Mouse (Mus musculus): ENCODE results near the gene Adk.

The Adk gene

DNA sequence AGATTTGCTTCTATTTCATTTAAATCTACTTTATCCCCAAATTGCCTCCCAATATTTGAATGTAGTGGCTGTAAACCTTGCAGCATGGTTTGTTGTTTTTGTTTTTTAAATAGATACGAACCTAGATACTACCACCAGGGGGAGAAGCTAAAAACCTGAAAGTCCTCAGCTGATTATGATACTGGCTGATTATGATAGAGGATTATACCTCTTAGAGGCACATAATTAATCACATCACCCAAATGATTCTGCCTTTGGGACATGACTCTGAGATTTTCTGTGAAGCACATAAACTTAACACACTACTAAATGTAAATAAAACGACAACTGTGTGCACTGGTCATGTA, 201.6 kb downstream of the Adk start:
- no peak for DNase-seq (ENCODE audit: low read depth, low spot score)

DNA sequence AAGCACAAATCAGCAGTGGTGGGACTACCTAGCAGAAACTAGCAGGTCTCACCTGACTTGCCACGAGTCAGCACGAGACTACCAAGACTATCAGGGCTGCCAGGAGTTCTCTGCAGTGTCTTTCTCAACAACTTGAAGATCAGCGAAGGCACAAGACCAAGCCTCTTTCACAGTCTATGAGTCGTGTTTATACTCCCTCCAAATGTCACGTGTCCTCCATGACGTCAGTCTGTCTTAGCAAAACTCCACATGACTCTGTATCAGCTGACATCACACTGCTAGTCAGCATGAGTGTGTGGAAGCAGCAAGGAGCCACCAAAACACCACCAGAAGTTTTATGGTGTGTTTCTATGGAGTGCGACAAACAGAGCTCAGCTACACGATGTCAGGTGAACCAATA, 215.9 kb downstream of the Adk start:
- DNase-seq (ENCODE audit: low read depth, low spot score) = no peak

DNA sequence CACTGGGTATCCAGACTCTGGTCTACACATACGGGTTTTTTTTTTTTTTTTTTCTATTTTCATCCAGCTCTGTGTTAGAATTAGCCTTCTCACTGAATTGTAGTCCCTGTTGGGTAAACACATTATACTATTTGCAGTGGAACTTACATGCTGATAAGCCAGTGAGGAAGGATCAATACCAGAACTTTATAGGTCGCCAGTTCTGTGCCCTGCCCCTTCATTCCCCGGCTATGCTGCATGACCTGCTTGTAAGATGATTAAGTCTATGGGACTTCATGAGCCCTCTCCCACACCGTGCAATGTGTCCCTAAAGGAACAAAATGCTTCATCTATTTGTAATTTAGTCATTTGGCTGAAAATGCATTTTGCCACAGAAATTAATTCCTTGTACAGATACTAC, 219.1 kb downstream of the Adk start:
- no peak for DNase-seq (ENCODE audit: low read depth, low spot score)

DNA sequence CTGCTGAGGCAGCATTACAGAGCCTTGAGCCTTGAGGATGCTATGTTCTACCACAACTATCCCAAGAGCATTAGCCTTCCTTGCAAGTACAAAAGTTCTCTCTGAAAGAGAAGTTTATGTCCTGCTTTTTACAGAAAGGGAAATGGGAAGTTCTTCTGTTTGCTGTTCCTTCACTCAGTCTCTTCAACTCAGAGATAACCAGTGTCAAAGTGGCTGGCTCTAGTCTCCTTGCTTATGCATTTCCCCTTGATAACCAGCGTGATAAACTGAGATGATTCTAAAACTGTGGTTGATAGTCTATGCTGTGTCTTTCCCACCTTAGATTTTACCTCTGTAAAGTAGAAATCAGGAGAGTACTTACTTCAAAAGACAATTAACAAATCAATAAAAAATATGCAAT, 223.4 kb downstream of the Adk start:
- no peak for DNase-seq (ENCODE audit: low read depth, low spot score)

DNA sequence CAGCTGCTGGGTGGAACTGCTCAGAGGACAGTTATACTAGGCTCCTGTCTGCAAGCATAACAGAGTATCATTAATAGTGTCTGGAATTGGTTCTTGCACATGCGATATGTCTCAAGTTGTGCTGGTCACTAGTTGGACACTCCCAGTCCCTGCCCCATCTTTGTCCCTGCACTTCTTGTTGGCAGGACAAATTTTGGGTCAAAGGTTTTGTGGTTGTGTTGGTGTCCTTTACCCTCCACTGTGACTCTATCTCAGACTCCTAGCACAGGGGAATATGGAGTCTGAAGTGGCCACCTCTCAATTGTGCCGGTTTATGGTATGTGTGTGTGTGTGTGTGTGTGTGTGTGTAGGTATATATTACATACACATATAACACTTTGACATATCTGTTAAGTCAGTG, 225.9 kb downstream of the Adk start:
- DNase-seq (ENCODE audit: low read depth, low spot score) = no peak

DNA sequence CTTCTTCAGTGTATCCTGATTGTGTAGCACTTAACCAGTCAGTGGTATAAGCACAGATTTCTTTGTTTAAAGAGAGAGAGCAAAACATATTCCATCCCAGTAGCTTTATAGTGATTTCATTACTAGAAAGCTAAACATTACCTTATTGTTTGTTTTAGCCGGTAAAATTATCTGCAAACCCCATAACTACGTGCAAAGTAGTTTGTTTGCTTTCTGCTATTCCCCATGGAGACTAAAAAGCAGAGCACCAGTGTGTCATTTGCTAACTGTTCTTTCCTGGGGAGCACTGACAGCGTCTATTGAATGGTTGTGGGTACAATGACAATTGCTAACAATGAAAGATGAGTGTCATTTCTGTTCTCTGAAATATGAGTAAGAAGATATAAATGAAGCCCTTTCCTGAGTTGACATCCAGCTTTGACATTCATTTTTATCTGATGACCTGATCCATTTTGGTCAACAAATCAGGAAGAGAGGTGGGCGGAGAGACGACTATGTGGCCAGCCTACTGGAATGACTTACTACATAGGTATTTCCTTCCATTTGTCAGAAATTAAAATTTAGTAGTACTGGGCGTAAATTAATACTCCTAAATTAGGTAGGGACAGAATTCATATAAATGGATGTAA, 226.6 kb downstream of the Adk start:
- no peak for DNase-seq (ENCODE audit: low read depth, low spot score)

DNA sequence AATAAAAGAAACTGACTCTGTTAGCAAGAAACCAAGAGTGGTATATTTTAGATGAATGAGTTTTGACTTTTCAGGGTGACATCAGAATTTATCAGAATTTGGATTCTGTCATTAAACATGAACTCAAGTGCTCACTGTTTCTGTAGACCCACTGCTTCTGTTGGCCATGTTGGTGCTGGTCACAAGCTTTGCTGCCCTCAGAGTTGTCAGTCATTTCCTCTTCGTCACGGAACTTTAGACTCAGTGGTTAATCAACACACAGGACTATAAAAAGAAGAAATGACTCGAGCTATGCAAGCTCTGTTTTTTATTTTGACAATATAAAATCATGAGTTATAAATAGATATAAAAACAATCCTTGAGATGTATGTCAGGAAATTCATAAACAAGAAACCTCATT, 228.1 kb downstream of the Adk start:
- DNase-seq (ENCODE audit: low read depth, low spot score) = no peak

DNA sequence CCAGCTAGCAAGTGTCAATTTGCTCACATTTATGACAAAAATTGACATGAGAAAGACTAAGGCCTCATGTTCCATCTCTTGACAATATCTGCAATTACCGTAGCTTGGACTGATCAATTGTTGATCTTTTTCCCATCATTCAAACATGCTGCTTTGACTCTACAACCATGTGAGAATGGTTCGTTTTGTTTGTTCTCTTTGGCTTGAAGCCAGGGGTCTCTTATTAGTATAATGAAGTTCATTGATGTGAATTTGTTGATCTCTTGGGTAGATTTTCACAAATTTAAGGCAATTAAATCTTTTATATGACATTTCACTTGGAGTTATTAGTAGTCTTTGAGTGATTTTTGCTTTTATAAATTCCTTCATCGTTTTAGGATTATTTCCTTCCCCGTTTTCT, 229.1 kb downstream of the Adk start:
- no peak for DNase-seq (ENCODE audit: low read depth, low spot score)

DNA sequence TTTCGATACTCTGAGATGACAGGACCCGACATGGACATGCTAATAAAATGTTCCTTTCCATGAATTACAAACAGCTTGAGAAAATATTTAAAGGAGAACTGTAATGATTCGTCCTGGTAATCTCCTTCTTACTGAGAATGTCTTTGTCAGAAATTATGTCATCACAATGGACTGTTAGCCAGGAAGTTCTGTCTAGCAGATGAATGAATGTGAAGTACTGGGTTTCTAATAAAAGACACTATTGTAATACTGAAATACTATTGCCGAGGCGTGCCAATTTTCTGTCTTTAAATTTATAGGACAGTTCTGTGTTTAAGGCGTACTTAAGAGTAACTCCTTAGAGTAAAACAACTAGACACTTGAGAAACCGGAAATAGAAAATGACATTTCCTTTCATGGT, 231.7 kb downstream of the Adk start:
- DNase-seq (ENCODE audit: low read depth, low spot score) = no peak

DNA sequence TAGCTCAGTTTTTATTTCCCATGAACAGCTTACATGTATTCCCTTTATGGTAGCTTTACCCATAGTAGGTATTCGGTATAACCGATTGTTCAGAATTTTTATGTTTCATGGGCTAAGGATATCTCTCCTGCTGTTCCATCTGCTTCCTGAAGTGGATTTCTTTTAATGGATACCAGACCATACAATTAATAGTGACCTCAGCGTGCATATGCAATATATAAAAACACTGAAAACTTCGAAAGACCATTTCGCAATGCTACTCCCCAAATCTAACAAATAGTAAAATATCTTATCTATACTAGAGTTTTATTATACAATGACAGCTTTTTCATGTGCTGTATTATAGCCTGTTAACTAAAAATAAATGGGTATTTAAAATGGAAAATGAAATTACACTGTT, 232.5 kb downstream of the Adk start:
- DNase-seq (ENCODE audit: low read depth, low spot score) = no peak

DNA sequence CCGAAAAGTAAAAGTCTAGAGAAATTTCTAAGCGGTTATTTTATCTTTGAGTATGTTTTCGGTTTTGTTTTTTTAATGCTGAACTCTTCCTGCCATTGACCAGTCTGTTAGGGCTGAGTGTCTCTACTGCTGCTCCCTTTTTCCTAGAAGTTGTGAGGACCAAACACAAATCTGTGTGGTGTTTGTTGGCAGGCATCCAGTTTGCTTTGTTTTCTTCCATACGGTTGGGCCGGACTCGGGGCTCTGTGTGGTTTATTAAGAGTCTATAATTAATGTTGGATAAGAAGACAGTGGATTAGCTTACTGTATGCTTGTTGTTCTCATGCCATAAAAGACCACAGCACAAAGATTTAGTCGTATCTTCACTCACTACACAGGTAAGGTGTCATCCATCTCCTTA, 233.9 kb downstream of the Adk start:
- DNase-seq (ENCODE audit: low read depth, low spot score) = no peak

DNA sequence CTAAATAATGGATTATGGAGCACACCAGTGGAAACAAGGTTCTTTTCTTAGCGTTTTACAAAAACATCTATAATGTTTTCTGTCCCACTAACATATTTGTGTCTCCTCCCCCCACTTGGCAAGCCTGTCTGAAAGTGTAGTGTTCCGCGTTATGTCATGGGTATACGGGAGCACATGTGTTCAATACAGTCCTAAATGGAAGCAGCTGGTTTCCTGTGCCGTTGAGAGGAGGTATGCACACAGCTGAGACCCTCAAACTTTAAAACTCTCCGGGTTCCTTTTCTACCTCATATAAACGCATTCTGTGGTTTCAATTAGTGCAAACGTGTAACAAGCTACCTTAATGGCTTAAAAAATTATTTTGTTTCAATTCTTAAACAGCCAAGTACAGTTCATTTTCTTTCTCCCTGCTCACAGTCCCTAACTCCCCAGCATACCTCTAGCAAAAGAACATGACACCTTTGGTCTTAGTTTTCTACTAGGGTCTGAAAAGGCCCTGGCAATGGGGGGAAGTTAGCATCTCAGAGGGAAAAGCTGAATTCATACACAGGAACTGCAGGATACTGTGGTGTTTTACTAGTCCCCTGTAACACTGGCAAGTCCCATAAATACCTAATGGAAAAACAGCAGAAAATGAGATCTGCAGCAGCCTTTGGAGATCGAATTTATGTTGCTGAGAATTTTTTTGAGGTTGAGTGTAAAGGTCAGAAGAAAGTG, 235.5 kb downstream of the Adk start:
- DNase-seq (ENCODE audit: low read depth, low spot score) = no peak

DNA sequence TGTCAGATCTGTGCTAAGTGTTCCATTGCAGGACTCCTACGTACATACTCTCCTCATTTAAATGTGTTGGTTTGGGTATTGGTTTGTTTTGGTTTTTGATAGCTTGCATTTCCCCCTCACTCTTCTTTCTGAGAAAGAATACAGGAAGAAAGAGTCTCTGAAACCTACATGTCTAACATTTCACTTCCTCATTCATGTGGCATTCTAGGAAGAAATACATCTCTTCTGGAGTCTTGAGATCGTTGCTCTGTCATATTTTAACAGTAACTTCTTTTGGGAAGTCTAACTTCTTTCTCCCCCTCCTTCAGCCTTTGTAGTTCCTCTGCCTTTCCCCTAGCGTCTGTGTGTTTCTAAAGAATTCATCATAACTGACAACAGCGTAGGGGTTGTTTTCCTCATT, 247.4 kb downstream of the Adk start:
- no peak for DNase-seq (ENCODE audit: low read depth, low spot score)

DNA sequence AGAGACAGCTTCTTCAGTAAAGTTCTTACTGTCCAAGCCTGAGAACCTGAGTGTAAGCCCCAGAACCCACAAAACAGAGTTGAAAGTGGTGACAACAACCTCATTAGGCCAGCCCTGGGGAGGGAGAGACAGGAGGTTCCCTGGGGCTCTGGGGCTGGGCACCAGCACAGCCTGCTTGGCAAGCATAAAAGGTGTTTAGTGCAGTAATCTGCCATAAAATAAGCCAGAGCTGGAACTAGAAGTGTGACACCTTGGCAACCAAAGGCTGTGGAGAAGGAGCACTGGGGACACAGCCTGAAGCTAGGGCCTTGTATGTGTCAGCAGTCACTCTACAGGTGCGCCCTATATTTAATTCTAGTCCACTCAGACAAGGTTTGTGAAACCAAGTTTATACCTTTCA, 252.4 kb downstream of the Adk start:
- DNase-seq (ENCODE audit: low read depth, low spot score) = no peak

DNA sequence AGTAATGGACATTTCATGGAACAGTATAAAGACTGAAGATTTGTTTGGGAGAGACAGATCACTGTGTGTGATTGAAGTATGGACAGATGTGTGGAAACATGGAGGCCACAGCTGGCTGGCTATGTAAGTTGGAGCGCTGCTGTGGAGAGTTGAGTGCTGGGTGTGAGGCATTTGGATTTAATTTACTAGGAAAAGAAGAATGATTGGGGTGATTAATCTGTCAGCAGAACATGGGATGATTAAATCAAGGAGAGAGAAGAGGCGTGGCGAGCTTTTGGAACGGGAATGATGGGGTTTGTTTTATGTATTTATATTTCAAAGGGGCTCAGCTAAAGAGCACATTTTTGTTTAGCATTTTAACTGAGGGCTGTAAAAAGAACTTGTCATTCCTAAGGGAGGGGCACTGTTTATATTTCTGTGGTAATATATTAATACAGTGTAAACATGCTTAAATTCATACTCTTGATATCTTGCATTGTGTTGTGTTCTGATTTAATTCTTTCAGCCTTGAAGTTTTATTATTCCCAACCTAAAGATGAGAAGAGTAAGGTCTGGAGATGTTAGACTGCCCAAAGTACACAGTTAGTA, 256.1 kb downstream of the Adk start:
- DNase-seq (ENCODE audit: low read depth, low spot score) = no peak

DNA sequence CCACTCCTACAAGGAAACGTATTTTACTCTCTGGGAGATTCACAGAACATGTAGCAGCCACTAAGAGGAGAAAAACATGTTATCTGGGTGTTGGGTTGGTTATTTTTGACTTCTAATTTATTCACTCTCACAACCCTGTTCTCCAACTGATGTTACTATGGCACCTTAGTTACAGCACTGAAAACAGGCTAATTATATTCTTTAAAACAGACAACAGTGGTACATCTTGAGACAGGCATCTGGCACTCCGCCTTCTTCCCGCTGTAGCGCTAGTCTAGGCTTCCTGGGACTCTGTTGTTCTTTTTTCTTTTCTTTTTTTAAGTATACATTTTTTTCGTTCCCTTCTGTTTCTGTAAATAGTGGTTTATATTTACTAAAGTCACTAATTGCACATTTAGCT, 258.2 kb downstream of the Adk start:
- DNase-seq (ENCODE audit: low read depth, low spot score) = no peak

DNA sequence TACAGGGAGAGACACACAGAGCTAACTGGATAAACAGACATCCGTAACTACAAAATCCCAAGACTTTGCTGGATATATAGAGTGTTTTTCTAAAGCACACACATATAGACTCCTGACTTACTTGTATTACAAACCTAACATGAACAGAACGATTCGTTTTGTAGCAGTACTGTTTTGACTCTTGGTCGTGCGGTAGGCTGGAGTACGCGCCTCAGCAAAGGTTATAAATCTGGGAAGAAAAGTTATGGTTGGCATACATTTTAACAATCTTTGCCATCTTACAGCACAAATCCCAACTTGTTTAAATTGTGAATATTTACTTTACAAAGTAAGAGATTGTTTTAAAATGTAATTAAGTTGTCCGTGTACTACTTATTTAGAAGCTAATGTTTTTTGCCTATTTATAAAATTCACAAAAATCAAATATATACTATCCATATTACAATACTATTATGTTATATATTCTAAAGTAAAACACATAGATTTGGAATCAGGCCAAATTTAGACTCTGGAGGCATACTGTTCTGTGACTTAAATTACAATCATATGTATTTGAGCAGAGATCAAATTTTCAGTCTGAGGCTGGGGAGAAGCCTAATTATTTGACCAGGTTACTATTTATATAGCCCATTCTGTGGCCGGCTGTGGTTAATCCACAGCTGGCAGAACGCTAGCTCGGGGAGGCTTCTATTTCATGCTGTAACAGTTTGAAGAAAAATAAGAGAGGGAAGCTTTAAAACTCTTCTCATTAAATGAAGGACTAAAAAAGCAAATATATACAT, 261.4 kb downstream of the Adk start:
- no peak for DNase-seq (ENCODE audit: low read depth, low spot score)

DNA sequence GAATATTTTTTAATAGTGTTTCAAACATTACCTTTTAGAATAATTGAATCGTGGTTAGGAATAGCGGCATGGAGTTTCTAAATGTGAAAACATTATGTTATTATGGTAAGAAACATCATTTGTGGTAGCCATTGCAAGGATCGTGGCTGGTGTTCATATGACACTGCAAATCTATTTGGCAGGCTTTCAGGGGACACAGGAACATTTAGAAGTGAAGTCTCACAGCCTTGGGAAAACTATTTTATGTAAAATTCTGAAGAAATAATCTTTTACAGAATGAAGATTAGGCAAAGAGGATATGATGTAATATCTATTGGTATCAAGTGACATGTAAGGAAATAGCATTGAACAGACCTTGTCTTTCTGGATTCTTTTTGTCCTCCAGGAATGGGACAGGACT, 262.1 kb downstream of the Adk start:
- no peak for DNase-seq (ENCODE audit: low read depth, low spot score)

DNA sequence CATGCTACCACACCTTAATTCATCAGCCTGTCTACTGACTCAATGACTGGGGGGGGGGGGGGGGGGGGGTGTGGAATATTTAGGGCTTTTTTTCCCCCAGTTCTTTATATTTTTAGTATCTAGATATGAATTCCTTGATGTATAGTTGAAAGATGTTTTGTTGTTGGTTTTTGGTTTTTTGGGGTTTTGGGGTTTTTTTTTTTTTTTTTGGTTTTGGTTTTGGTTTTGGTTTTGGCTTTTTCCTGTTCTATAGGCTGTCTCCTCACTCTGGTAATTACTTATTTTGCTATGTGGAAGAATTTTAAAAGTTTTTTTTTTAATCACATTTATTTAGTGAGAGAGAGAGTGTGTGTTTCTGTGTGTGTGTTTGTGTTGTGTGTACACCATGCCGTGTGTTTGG, 282.5 kb downstream of the Adk start:
- no peak for DNase-seq (ENCODE audit: low read depth, low spot score)

DNA sequence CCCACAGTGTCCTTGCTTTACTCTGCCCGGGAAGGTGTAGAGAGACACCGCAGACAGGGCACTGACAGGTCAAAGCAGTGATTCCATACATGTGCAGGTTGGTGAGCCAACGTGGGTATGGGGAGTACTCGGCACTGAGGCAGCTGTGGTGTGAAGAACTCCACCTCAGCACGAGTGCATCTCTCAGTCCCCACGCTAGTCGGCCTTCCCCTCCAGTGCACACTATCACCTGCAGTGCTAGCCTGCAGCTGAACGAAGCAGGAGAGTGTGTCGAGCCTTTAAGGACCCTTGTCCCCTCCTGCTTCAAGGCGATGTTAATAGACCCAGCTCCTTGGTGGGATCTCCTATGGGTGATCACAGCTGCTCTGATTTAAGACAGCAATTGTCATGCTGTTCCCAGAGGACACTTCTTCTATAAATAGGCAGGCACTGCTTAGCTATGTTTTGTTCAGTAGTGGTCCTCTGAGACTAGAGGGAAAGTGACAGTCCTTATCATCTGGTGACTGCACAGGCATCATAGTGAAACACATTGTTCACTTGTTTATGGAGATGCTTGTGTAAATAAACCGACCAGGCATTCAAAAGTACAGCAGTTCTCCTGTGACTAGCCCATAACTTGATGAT, 283.4 kb downstream of the Adk start:
- no peak for DNase-seq (ENCODE audit: low read depth, low spot score)

DNA sequence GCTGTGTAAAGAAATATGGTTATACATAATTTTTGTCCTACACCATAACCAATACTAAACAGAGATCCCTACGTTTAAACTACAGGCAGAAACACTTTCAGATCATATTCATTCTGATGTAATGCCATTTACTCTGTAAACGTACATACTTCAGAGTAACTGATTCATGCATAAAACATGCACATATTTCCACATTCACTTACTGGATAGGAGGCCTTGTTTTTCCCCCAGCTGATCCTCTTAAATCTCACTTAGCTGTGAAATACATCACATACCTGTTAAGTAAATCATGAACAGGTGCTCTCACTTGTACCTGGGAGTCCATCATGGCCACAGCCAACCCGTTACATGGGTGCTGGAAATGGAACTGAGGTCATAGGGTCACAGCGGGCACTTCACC, 285.6 kb downstream of the Adk start:
- no peak for DNase-seq (ENCODE audit: low read depth, low spot score)

DNA sequence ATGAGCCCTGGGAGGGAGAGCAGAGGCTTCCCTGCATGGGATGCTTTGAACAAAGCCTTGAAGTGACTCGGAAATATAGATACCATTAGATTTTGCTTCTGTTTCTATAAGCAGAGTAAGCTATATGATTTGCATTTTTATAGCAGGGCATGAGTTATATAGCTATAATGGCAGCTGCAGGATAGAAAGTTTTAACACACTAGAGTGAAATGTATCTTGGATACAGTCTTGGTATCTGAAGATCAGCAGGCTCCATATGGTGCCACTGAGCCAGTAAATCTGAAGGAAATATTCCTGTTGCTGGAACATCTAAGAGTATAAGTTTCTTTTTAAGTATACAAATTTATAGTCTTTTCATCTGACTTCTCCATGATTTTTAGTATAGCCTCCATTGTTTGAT, 288.8 kb downstream of the Adk start:
- no peak for DNase-seq (ENCODE audit: low read depth, low spot score)
